26 mouse cellular contexts compared by ENCODE assay signal in the genomic region with DNA sequence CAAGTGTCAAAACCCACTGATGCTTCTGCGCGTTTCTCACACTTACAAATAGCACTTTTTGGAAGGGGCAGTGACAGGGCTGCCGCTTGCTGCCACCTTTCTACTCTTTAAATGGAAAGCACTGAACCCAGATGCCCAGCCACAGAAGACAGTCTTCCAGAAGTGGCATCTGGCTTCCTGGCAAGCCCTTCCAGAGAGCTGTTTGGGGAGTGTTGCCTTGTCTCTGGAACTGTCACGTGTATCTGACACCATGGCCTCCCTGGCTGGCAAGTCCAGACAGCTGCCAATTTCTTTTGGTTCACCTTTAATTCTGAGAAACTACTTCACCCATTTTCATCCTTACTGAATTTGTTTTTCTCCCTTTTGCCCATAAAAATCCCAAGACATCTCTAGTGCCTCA.
DNase-seq lines count a peak whose midpoint lies in the region; ATAC-seq and TF ChIP-seq lines count a peak whose summit lies in the region.
"Had no signal": no experiment of that assay in that cellular context is flagged by ENCODE, and none has a peak within 500 bp of the region (broad histone marks: within the 10 kb centered on the region; RNA-seq: fewer than 3 reads in every experiment).

No protein-coding gene starts in this region.

- H3K27ac ChIP-seq in forebrain, embryonic 14.5 days (ENCODE audit: low read depth, low read length): peak overlapping the region; percentile 48; the same call in 1 of the 2 replicates
- no peak overlapping the region for H3K27ac ChIP-seq in forebrain, embryonic 11.5 days (ENCODE audit: low read depth, low read length)
- no peak overlapping the region for H3K27ac ChIP-seq in hindbrain, postnatal 0 days
- no peak overlapping the region for H3K27ac ChIP-seq in hindbrain, embryonic 16.5 days (ENCODE audit: low read depth, low read length)
- H3K27ac ChIP-seq in intestine, embryonic 15.5 days: no peak overlapping the region
- H3K27ac ChIP-seq: gastrocnemius, adult 2 months; heart, embryonic 10.5 days; hindbrain, embryonic 12.5 days; limb, embryonic 12.5 days; lung, embryonic 15.5 days; midbrain, embryonic 10.5 days; neural tube, embryonic 12.5 days had no signal

- no peak for TF ChIP-seq CTCF in hindbrain, postnatal 0 days (IDR thresholded peaks at IDR 0.05; ENCODE audit: low read depth)

- no peak overlapping the region for H3K4me2 ChIP-seq in forebrain, embryonic 14.5 days (ENCODE audit: low read length)
- no peak overlapping the region for H3K4me2 ChIP-seq in forebrain, embryonic 11.5 days (ENCODE audit: low read depth, low read length, severe bottlenecking)
- no peak overlapping the region for H3K4me2 ChIP-seq in hindbrain, postnatal 0 days (ENCODE audit: low read depth, low read length)
- no peak overlapping the region for H3K4me2 ChIP-seq in hindbrain, embryonic 16.5 days (ENCODE audit: low read length)
- no peak overlapping the region for H3K4me2 ChIP-seq in intestine, embryonic 15.5 days (replicated peaks)
- H3K4me2 ChIP-seq: hindbrain, embryonic 12.5 days; limb, embryonic 12.5 days; liver, embryonic 11.5 days; lung, embryonic 15.5 days; neural tube, embryonic 12.5 days had no signal

- peak; percentile 61; the same call in 1 of the 2 replicates for ATAC-seq in forebrain, embryonic 14.5 days
- no peak for ATAC-seq in forebrain, embryonic 11.5 days (replicated peaks; ENCODE audit: low FRiP score)
- ATAC-seq in hindbrain, postnatal 0 days: no peak
- no peak for ATAC-seq in hindbrain, embryonic 16.5 days
- ATAC-seq in intestine, embryonic 15.5 days: no peak
- ATAC-seq: CD4-positive, CD25-positive, alpha-beta regulatory T cell, adult 4 months; midbrain, embryonic 16.5 days had no signal

- peaks cover 5% of the 10 kb centered on the region; the same call in 1 of the 2 replicates for H3K4me1 ChIP-seq in forebrain, embryonic 14.5 days (ENCODE audit: control insufficient read depth, insufficient read depth, low read length)
- H3K4me1 ChIP-seq in forebrain, embryonic 11.5 days (replicated peaks; ENCODE audit: control insufficient read depth, insufficient read depth, low read length): no peaks in the 10 kb centered on the region
- no peaks in the 10 kb centered on the region for H3K4me1 ChIP-seq in hindbrain, postnatal 0 days (ENCODE audit: insufficient read depth, low read length)
- H3K4me1 ChIP-seq in hindbrain, embryonic 16.5 days (ENCODE audit: control insufficient read depth, insufficient read depth, low read depth, low read length): no peaks in the 10 kb centered on the region
- H3K4me1 ChIP-seq in intestine, embryonic 15.5 days (replicated peaks): no peaks in the 10 kb centered on the region
- H3K4me1 ChIP-seq: heart, embryonic 10.5 days; hindbrain, embryonic 12.5 days; neural tube, embryonic 12.5 days had no signal

- WGBS in forebrain, embryonic 14.5 days: 67% methylated on average over 4 of the region's 4 CpGs
- 87% methylated on average over 4 of the region's 4 CpGs for WGBS in forebrain, embryonic 11.5 days
- WGBS in hindbrain, postnatal 0 days: 64% methylated on average over 4 of the region's 4 CpGs
- 78% methylated on average over 4 of the region's 4 CpGs for WGBS in hindbrain, embryonic 16.5 days
- 82% methylated on average over 4 of the region's 4 CpGs for WGBS in intestine, embryonic 15.5 days

- no peaks in the 10 kb centered on the region for H3K36me3 ChIP-seq in forebrain, embryonic 14.5 days (ENCODE audit: control insufficient read depth, insufficient read depth, low read length)
- H3K36me3 ChIP-seq in forebrain, embryonic 11.5 days (ENCODE audit: control insufficient read depth, insufficient read depth, low read length): no peaks in the 10 kb centered on the region
- no peaks in the 10 kb centered on the region for H3K36me3 ChIP-seq in hindbrain, postnatal 0 days (ENCODE audit: insufficient read depth, low read length)
- no peaks in the 10 kb centered on the region for H3K36me3 ChIP-seq in hindbrain, embryonic 16.5 days (ENCODE audit: control insufficient read depth, insufficient read depth, low read length)
- H3K36me3 ChIP-seq in intestine, embryonic 15.5 days: no peaks in the 10 kb centered on the region
- H3K36me3 ChIP-seq: heart, embryonic 10.5 days; hindbrain, embryonic 12.5 days; limb, embryonic 12.5 days; lung, embryonic 15.5 days; midbrain, embryonic 10.5 days; neural tube, embryonic 12.5 days had no signal

- DNase-seq in forebrain, embryonic 14.5 days (ENCODE audit: low spot score): peak; percentile 67
- DNase-seq in forebrain, embryonic 11.5 days (ENCODE audit: low spot score): no peak
- DNase-seq in hindbrain, postnatal 0 days (ENCODE audit: low spot score): peak; percentile 59
- peak; percentile 84 for DNase-seq in MN1 (ENCODE audit: low spot score)
- DNase-seq in brain, adult 2 months (ENCODE audit: low read depth, low spot score): peak; percentile 40
- DNase-seq: adrenal gland, adult 2 months; adrenal gland, postnatal 36 days; cerebellum, adult 9-11 months; gastrocnemius, adult 2 months; heart, postnatal 36 days; kidney, adult 11 months; spleen, adult 18-20 months; thymus, postnatal 14 days had no signal

- no peaks in the 10 kb centered on the region for H3K27me3 ChIP-seq in forebrain, embryonic 14.5 days (replicated peaks; ENCODE audit: control insufficient read depth, insufficient read depth, low read length)
- no peaks in the 10 kb centered on the region for H3K27me3 ChIP-seq in forebrain, embryonic 11.5 days (ENCODE audit: control insufficient read depth, insufficient read depth, low read length)
- H3K27me3 ChIP-seq in hindbrain, postnatal 0 days (ENCODE audit: insufficient read depth, low read length): no peaks in the 10 kb centered on the region
- H3K27me3 ChIP-seq in hindbrain, embryonic 16.5 days (replicated peaks; ENCODE audit: control insufficient read depth, insufficient read depth, low read length): no peaks in the 10 kb centered on the region
- H3K27me3 ChIP-seq in intestine, embryonic 15.5 days (replicated peaks): no peaks in the 10 kb centered on the region
- H3K27me3 ChIP-seq: hindbrain, embryonic 12.5 days; limb, embryonic 12.5 days; lung, embryonic 15.5 days; neural tube, embryonic 12.5 days had no signal

- H3K9me3 ChIP-seq in forebrain, embryonic 14.5 days (replicated peaks; ENCODE audit: control insufficient read depth, low read length): no peaks in the 10 kb centered on the region
- no peaks in the 10 kb centered on the region for H3K9me3 ChIP-seq in forebrain, embryonic 11.5 days (ENCODE audit: control insufficient read depth, low read length)
- H3K9me3 ChIP-seq in hindbrain, postnatal 0 days (ENCODE audit: low read length): no peaks in the 10 kb centered on the region
- no peaks in the 10 kb centered on the region for H3K9me3 ChIP-seq in hindbrain, embryonic 16.5 days (ENCODE audit: control insufficient read depth, low read length)
- no peaks in the 10 kb centered on the region for H3K9me3 ChIP-seq in intestine, embryonic 15.5 days
- H3K9me3 ChIP-seq: heart, embryonic 10.5 days; hindbrain, embryonic 12.5 days; limb, embryonic 12.5 days; lung, embryonic 15.5 days; midbrain, embryonic 10.5 days; neural tube, embryonic 12.5 days had no signal

- H3K4me3 ChIP-seq in forebrain, embryonic 14.5 days (ENCODE audit: low read depth, low read length): no peak overlapping the region
- no peak overlapping the region for H3K4me3 ChIP-seq in forebrain, embryonic 11.5 days (ENCODE audit: low read depth, low read length)
- H3K4me3 ChIP-seq in hindbrain, postnatal 0 days (ENCODE audit: low read length): no peak overlapping the region
- no peak overlapping the region for H3K4me3 ChIP-seq in hindbrain, embryonic 16.5 days (ENCODE audit: low read length)
- H3K4me3 ChIP-seq in intestine, embryonic 15.5 days (replicated peaks): no peak overlapping the region
- H3K4me3 ChIP-seq: erythroblast, embryonic 14.5 days; gastrocnemius, adult 2 months; heart, embryonic 10.5 days; hindbrain, embryonic 12.5 days; limb, embryonic 12.5 days; lung, embryonic 15.5 days; midbrain, embryonic 10.5 days; myocyte; neural tube, embryonic 12.5 days had no signal

- H3K9ac ChIP-seq in forebrain, embryonic 14.5 days (ENCODE audit: low read length): no peak overlapping the region
- no peak overlapping the region for H3K9ac ChIP-seq in forebrain, embryonic 11.5 days (ENCODE audit: low read length)
- H3K9ac ChIP-seq in hindbrain, postnatal 0 days (replicated peaks; ENCODE audit: low read length): no peak overlapping the region
- no peak overlapping the region for H3K9ac ChIP-seq in hindbrain, embryonic 16.5 days (ENCODE audit: low read depth, low read length)
- H3K9ac ChIP-seq in intestine, embryonic 15.5 days: no peak overlapping the region
- H3K9ac ChIP-seq: hindbrain, embryonic 12.5 days; limb, embryonic 12.5 days; lung, embryonic 15.5 days; neural tube, embryonic 12.5 days had no signal
